Mouse (Mus musculus) ovary, postnatal 36 days (tissue): ENCODE measurements around the gene Zkscan8.
A peak's percentile ranks its signal among the peaks of the same experiment; 100 is the strongest.
"Not testable (repeated sequence)": the region's sequence is repeated elsewhere in the genome, so short reads cannot be mapped to it uniquely, and the experiment has no call there.

Experiments used
- DNase-seq: peaks from one replicate; pipeline ENCODE4 v3.0.0; 2022; ENCODE audit warnings: low spot score, mixed read lengths

Zkscan8 gene

GRCm38 (mm10) chr13:21530781-21531201 lies at the start of gene Zkscan8:
Gene Zkscan8 (minus strand): TSS chr13:21531120.
- DNase-seq = peak; percentile 88

- DNase-seq = no peak
These were observed 28.9 kb upstream of the Zkscan8 start, which contains the start of gene Olfr1535 for GRCm38 (mm10) chr13:21559793-21560192. Gene Olfr1535 (minus strand): TSS chr13:21559893.

- no peak for DNase-seq
These were observed 19.6 kb upstream of the Zkscan8 start for GRCm38 (mm10) chr13:21550416-21551110.

GRCm38 (mm10) chr13:21549487-21549886 lies 18.6 kb upstream of the Zkscan8 start:
- DNase-seq = no peak

GRCm38 (mm10) chr13:21542708-21543107 lies 11.8 kb upstream of the Zkscan8 start, which contains the start of gene Olfr1366:
Gene Olfr1366 (minus strand): TSS chr13:21542808.
- no peak for DNase-seq

GRCm38 (mm10) chr13:21530136-21530535 lies 784 bp downstream of the Zkscan8 start:
- no peak for DNase-seq

- peak; percentile 80 for DNase-seq
These were observed 24.7 kb downstream of the Zkscan8 start for GRCm38 (mm10) chr13:21506221-21506649.

- DNase-seq = no peak
These were observed 28.6 kb downstream of the Zkscan8 start for GRCm38 (mm10) chr13:21502296-21502695.

- not testable (repeated sequence) for DNase-seq
These were observed 29.7 kb downstream of the Zkscan8 start, which contains the start of gene Gm11273 for GRCm38 (mm10) chr13:21501182-21501581. Gene Gm11273 (minus strand): TSS chr13:21501418.

GRCm38 (mm10) chr13:21495080-21495479 lies 35.8 kb downstream of the Zkscan8 start, which contains the start of gene AK157302:
Gene AK157302 (plus strand): TSS chr13:21495223.
- DNase-seq = peak; percentile 9

GRCm38 (mm10) chr13:21492847-21493246 lies 38.1 kb downstream of the Zkscan8 start:
- DNase-seq = no peak

GRCm38 (mm10) chr13:21486881-21487280 lies 44.0 kb downstream of the Zkscan8 start:
- no peak for DNase-seq

GRCm38 (mm10) chr13:21478759-21479670 lies 51.9 kb downstream of the Zkscan8 start, which contains the start of the genes Zkscan4 and Gm10065:
Gene Zkscan4 (plus strand): TSS chr13:21478907.
Gene Gm10065 (minus strand): TSS chr13:21479441.
- peak; percentile 49 for DNase-seq

- DNase-seq = no peak
These were observed 58.5 kb downstream of the Zkscan8 start for GRCm38 (mm10) chr13:21472427-21472826.

- DNase-seq = no peak
These were observed 61.8 kb downstream of the Zkscan8 start for GRCm38 (mm10) chr13:21469097-21469496.

GRCm38 (mm10) chr13:21468061-21469019 lies 62.6 kb downstream of the Zkscan8 start, which contains the start of gene Nkapl:
Gene Nkapl (minus strand): TSS chr13:21468509.
- peak; percentile 83 for DNase-seq

- no peak for DNase-seq
These were observed 63.6 kb downstream of the Zkscan8 start for GRCm38 (mm10) chr13:21467336-21467735.
